Mouse (Mus musculus) forebrain, embryonic 16.5 days (tissue): Measurements from ENCODE around the gene Myo18a. TPM values are rescaled to one million over a fixed set of nuclear protein-coding genes. Genes with fewer than 3 reads are reported as not detected.

Experiments used
- ATAC-seq: fragments of 200-750 bp; cut with Nextera tagmentation; 2 replicates; pipeline ENCODE4 v1.8.0; 2017; ENCODE audit warnings: mild to moderate bottlenecking, moderate library complexity
- H3K27ac ChIP-seq: fragments of 300-500 bp; sonication (generic); 2 replicates; pipeline ENCODE4 v1.5.1; 2014; ENCODE audit warnings: low read length, control low read depth
- H3K27me3 ChIP-seq: fragments of 300-500 bp; sonication (generic); replicated peaks from 2 replicates; pipeline ENCODE4 v1.6.1; 2014; ENCODE audit warnings: low read length; ENCODE audit not compliant: control insufficient read depth, insufficient read depth
- H3K36me3 ChIP-seq: fragments of 300-500 bp; sonication (generic); 2 replicates; pipeline ENCODE4 v1.6.1; 2014; ENCODE audit not compliant: control insufficient read depth, insufficient read depth
- H3K4me1 ChIP-seq: fragments of 300-500 bp; sonication (generic); replicated peaks from 2 replicates; pipeline ENCODE4 v1.6.1; 2014; ENCODE audit warnings: low read length; ENCODE audit not compliant: control insufficient read depth, insufficient read depth
- H3K4me2 ChIP-seq: fragments of 300-500 bp; sonication (generic); 2 replicates; pipeline ENCODE4 v1.6.1; 2014; ENCODE audit warnings: mild to moderate bottlenecking, low read length, control low read depth
- H3K4me3 ChIP-seq: fragments of 300-500 bp; sonication (generic); replicated peaks from 2 replicates; pipeline ENCODE4 v1.5.1; 2014; ENCODE audit warnings: mild to moderate bottlenecking, low read length, control low read depth
- H3K9ac ChIP-seq: fragments of 300-500 bp; sonication (generic); replicated peaks from 2 replicates; pipeline ENCODE4 v1.6.1; 2014; ENCODE audit warnings: low read depth, low read length, control low read depth
- H3K9me3 ChIP-seq: fragments of 300-500 bp; sonication (generic); 2 replicates; pipeline ENCODE4 v1.6.1; 2016; ENCODE audit warnings: low read length; ENCODE audit not compliant: control insufficient read depth
- WGBS: fragments of 180-500 bp; shearing (Covaris S2); extraction: QIAGEN DNeasy Blood & Tissue Kit; methylation state at CpG from one replicate; pipeline ENCODE4 v1.1.7; 2014; 5-methylcytosine and 5-hydroxymethylcytosine counted together
- polyA plus RNA-seq: library from polyadenylated mRNA; unstranded; fragments of >200 nt; fragmentation: Nextera tagmentation; extraction: Ambion mirVana; gene quantifications from 2 replicates; pipeline ENCODE4 v1.2.1, GENCODE M21; 2015

Myo18a gene
- polyA plus RNA-seq: 54.8 and 59.8 TPM in 2 replicates

DNA sequence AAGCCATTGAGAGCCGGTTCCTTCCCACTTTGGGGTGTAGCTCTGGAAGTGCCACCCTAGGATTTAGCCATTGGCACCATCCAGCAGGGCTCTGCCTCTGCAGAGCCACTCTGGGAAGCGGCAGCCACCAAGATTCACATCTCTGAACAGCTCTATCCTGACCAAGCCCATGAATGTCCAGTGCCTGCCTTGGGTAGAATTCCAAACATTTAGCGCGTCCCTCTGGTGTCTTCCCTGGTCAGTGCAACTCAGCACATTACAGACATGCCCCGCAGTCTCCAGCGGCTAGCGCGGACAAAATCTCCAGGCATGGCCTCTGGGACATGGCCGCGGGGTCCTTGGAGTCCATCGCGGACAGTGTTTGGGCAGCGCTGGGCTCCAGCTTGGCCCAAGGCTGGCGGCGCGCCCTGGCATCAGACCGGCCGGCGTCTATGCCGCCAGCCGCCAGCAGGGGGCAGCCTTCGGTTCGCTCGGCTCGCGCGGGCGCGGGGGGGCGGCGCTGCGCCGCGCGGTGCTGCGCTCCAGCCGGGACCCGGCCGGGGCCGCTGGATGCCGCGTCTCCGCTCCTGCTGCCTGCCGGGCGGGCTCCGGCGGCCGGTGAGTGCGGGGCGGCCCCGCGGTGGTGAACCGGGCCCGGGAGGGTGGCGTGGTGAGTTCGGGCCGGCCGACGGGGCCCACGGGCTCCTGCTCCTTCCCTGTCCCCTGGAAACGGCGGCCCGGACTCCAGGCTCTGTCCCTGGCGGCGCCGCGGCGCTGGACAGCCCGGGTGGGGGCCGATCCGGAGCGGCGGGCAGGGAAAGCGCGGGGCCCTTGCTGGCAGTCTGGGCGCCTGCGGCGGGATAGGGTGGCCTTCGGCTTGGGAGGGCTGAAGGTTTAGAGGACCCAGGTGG is at the start of gene Myo18a:
Myo18a (plus strand) TSS at position 464 of the 890 bp plus-strand sequence.
- H3K27ac ChIP-seq: peak within 1 kb of the TSS; percentile 91
- H3K4me3 ChIP-seq: peak within 1 kb of the TSS; percentile 97
- H3K4me1 ChIP-seq: peaks cover 38% of the 10 kb centered on the region
- WGBS: 2% methylated on average over 67 of the region's 79 CpGs
- no peaks in the 10 kb centered on the region for H3K27me3 ChIP-seq
- peak within 1 kb of the TSS; percentile 100 for H3K9ac ChIP-seq
- ATAC-seq: peak; percentile 88
- peak within 1 kb of the TSS; percentile 97 for H3K4me2 ChIP-seq
- H3K36me3 ChIP-seq: no peaks in the 10 kb centered on the region
- H3K9me3 ChIP-seq: no peaks in the 10 kb centered on the region

DNA sequence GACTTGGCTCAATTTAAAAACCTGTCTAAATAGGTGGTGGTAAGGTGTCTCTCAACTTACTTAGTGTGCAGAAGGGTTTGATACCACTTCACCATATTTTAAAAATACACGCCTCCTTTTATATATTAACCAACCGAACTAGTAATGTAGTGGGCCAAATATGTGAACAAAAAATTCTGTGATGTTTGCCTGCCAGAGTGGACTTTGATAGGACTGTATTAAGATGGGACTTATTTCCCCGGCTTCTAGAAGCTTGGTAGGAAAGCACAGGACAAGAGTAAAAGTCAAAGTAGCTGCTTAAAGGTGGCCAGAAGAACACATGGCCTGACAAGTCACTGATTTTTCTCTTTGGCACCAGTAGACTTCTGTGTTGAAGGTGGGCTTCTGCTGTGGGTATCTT is 49.3 kb upstream of the Myo18a start:
- no peak overlapping the region for H3K4me3 ChIP-seq
- H3K4me1 ChIP-seq: no peaks in the 10 kb centered on the region
- H3K9ac ChIP-seq: no peak overlapping the region
- H3K9me3 ChIP-seq: no peaks in the 10 kb centered on the region
- ATAC-seq: no peak
- H3K4me2 ChIP-seq: no peak overlapping the region
- WGBS: 97% methylated on average over 3 of the region's 3 CpGs
- no peaks in the 10 kb centered on the region; the same call in 1 of the 2 replicates for H3K36me3 ChIP-seq
- H3K27me3 ChIP-seq: no peaks in the 10 kb centered on the region
- H3K27ac ChIP-seq: no peak overlapping the region

DNA sequence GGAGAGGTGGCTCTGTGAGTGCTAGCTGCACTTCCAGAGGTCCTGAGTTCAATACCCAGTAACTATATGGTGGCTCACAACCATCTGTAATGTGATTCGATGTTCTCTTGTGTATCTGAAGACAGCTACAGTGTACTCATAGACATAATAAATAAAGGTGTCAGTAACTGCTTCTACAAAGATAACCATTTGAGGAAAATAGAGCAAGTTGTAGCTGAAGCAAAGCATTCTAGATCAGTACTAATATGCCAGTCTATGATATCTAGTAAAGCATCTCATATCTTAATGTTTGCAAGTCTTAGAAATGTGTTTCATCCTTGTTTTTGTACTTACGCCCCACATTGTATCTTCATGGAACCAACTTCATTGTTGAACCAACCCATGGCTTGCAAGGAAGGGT is 44.0 kb upstream of the Myo18a start:
- H3K9ac ChIP-seq: no peak overlapping the region
- no peaks in the 10 kb centered on the region for H3K36me3 ChIP-seq
- no peaks in the 10 kb centered on the region for H3K4me1 ChIP-seq
- WGBS: 97% methylated on average over 2 of the region's 2 CpGs
- no peak overlapping the region for H3K4me2 ChIP-seq
- no peaks in the 10 kb centered on the region for H3K9me3 ChIP-seq
- no peak for ATAC-seq
- no peak overlapping the region for H3K4me3 ChIP-seq
- no peaks in the 10 kb centered on the region for H3K27me3 ChIP-seq
- no peak overlapping the region for H3K27ac ChIP-seq

DNA sequence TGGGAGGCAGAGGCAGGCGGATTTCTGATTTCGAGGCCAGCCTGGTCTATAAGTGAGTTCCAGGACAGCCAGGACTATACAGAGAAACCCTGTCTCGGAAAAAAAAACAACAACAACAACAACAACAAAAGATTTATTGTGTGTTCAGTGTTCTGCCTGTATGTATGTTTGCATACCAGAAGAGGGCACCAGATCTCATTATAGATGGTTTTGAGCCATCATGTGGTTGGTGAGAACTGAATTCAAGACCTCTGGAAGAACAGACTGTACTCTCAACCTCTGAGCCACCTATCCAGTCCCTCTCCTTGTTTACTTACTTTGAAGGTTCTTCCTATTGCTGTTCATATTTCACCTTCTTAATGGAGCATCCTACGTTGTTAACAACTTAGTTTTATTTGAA is 41.7 kb upstream of the Myo18a start:
- Histone ChIP-seq H3K9me3 (no peaks in the 10 kb centered on the region), H3K4me1 (no peaks in the 10 kb centered on the region; the same call in 1 of the 2 replicates), H3K27me3 (no peaks in the 10 kb centered on the region), H3K4me3 (no peak overlapping the region), H3K9ac (no peak overlapping the region), H3K4me2 (no peak overlapping the region), H3K36me3 (no peaks in the 10 kb centered on the region), H3K27ac (no peak overlapping the region)
- WGBS: 93% methylated on average over 4 of the region's 4 CpGs
- no peak for ATAC-seq

DNA sequence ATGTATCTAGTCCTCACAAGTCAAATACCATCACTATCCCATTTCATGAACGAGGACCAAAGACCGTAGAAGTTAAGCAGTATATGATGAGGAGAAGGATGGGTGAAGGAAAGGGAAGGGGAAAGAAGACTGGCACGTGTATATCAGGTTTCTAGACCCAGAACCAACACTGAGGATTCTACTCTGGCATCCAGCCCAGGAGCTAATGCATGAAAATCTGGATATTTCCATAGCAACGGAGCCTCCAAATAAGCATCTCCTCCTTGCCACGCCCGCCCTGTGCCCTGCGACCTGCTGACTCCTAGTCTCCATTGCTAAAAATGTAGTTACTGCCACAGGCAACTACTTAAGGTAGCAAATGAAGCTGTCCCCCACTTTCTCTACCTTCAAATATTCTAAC is 38.3 kb upstream of the Myo18a start:
- Histone ChIP-seq H3K9me3 (no peaks in the 10 kb centered on the region), H3K4me2 (no peak overlapping the region), H3K4me3 (no peak overlapping the region), H3K4me1 (no peaks in the 10 kb centered on the region; the same call in 1 of the 2 replicates), H3K27me3 (no peaks in the 10 kb centered on the region), H3K36me3 (no peaks in the 10 kb centered on the region), H3K27ac (no peak overlapping the region), H3K9ac (no peak overlapping the region)
- no peak for ATAC-seq
- WGBS: 76% methylated on average over 7 of the region's 7 CpGs

DNA sequence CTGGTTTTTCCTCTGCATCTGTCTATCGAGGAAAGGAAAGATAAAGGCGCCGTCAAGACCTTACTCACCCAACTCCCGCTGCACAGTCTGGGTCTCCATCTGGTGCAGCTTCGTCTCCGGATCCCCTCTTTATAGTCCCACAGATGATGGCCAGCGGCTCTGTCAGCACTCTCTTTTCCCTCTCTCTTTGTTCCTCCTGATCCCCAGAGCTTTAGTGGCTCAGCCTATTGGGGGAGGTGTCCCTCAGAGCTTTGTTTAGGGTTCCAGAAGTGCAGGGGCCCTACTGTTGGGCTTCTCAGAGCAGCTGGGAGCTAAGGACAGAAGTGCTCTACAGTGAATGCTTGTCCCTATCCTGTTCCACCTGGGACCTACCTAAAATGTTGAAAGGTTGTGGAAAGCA is 37.9 kb upstream of the Myo18a start, which contains the start of gene Cryba1:
Cryba1 (minus strand) TSS at position 101 of the 400 bp plus-strand sequence.
- no peak for ATAC-seq
- no peaks in the 10 kb centered on the region for H3K27me3 ChIP-seq
- no peaks in the 10 kb centered on the region; the same call in 1 of the 2 replicates for H3K4me1 ChIP-seq
- H3K4me2 ChIP-seq: no peak within 1 kb of the TSS
- no peak within 1 kb of the TSS for H3K27ac ChIP-seq
- H3K4me3 ChIP-seq: no peak within 1 kb of the TSS
- no peaks in the 10 kb centered on the region for H3K36me3 ChIP-seq
- no peak within 1 kb of the TSS for H3K9ac ChIP-seq
- WGBS: 34% methylated on average over 7 of the region's 7 CpGs
- no peaks in the 10 kb centered on the region for H3K9me3 ChIP-seq

DNA sequence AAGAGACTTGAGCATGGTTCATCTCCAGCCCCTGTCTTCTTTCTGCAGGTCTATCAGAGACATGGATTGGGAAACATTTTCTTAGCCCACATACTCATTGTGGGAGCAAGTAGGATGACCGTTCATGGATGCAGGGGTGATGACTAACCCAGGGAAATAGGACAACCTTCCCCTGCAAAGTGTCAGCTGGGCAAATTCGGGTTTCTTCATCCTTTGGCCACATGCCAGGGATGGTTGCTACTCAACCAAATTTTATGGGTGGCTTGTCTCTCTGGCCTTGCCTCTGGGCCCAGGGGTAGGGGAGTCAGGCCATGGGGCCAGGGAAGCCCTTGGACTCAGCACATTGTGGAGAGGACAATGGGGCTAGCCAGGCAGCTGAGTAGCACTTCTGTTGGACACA is 34.5 kb upstream of the Myo18a start:
- Histone ChIP-seq H3K4me1 (no peaks in the 10 kb centered on the region; the same call in 1 of the 2 replicates), H3K36me3 (no peaks in the 10 kb centered on the region), H3K27ac (no peak overlapping the region), H3K4me3 (no peak overlapping the region), H3K4me2 (no peak overlapping the region), H3K9me3 (no peaks in the 10 kb centered on the region), H3K27me3 (no peaks in the 10 kb centered on the region), H3K9ac (no peak overlapping the region)
- WGBS: 62% methylated on average over 2 of the region's 2 CpGs
- no peak for ATAC-seq

DNA sequence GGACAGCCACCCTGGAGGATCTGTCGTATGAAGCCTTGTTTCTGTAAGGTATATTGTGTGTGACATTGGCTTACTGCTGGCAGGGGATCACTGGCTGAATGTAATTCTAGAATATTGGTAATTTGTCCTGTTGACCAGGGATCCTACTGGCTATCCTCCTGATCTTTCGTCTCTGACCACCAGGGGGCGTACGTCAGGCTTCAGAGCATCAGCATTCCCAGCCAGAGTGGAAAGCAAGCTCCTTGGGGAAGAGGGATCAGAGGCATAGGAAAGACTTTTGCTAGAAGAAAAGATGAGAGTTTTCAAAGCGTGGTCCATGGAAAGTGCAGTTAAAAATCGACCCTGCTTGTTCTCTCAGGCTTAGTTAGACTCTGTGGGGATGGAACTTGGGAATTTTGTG is 25.8 kb upstream of the Myo18a start:
- H3K4me2 ChIP-seq: no peak overlapping the region
- WGBS: 2% methylated on average over 6 of the region's 6 CpGs
- no peak for ATAC-seq

DNA sequence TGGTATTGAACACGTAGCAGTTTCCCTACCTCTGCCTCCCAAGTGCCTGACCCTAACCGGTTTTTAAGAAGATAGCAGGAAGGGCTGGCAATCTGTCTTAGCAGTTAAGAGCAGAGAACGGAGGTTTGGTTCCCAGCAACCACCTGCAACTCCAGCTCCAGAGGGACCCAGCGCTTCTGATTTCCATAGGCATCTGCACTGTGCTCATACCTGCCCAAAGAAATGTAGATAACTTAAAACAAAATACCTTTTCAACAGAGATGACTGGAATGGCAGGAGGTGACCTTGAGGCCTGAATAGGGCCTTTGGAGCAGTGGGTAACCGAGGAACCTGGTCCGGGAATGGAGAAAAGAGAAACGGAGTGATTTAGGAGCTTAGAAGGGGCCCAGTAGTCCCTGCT is 24.5 kb upstream of the Myo18a start:
- H3K4me2 ChIP-seq: no peak overlapping the region
- H3K27me3 ChIP-seq: no peaks in the 10 kb centered on the region
- no peaks in the 10 kb centered on the region for H3K9me3 ChIP-seq
- H3K27ac ChIP-seq: no peak overlapping the region
- WGBS: 46% methylated on average over 7 of the region's 7 CpGs
- H3K36me3 ChIP-seq: no peaks in the 10 kb centered on the region
- H3K4me1 ChIP-seq: no peaks in the 10 kb centered on the region
- ATAC-seq: no peak
- no peak overlapping the region for H3K4me3 ChIP-seq
- no peak overlapping the region for H3K9ac ChIP-seq

More for the DNA sequence above, 25.8 kb upstream of the Myo18a start:
- no peaks in the 10 kb centered on the region for H3K9me3 ChIP-seq
- no peak overlapping the region for H3K27ac ChIP-seq
- H3K36me3 ChIP-seq: no peaks in the 10 kb centered on the region
- H3K4me1 ChIP-seq: no peaks in the 10 kb centered on the region
- no peak overlapping the region for H3K9ac ChIP-seq
- no peaks in the 10 kb centered on the region for H3K27me3 ChIP-seq
- no peak overlapping the region for H3K4me3 ChIP-seq
